Mouse (Mus musculus): ENCODE data around the gene Armcx4. TPM values are rescaled to one million over a fixed set of nuclear protein-coding genes. Genes with fewer than 3 reads are reported as not detected.

Armcx4 gene
- polyA plus RNA-seq, 1 experiment from 2014 or later: 5.0 TPM

GRCm38 (mm10) chrX:134729778-134730177 lies 43.5 kb downstream of the Armcx4 start:
- no peaks in the 10 kb centered on the region for H3K9me3 ChIP-seq (ENCODE audit: control insufficient read depth, low read length)
- no peak overlapping the region for H3K27ac ChIP-seq (ENCODE audit: low read length)
- no peaks in the 10 kb centered on the region for H3K4me1 ChIP-seq (replicated peaks; ENCODE audit: control insufficient read depth, insufficient read depth, low read length)
- no peak for ATAC-seq (ENCODE audit: low read depth)
- H3K9ac ChIP-seq (ENCODE audit: low read length): no peak overlapping the region
- WGBS: 38% methylated on average over 4 of the region's 4 CpGs
- H3K27me3 ChIP-seq (ENCODE audit: control insufficient read depth, insufficient read depth, low read depth, low read length): no peaks in the 10 kb centered on the region
- no peaks in the 10 kb centered on the region for H3K36me3 ChIP-seq (ENCODE audit: control insufficient read depth, insufficient read depth, low read length)
- no peak overlapping the region for H3K4me2 ChIP-seq (ENCODE audit: low read depth, low read length)
- no peak overlapping the region for H3K4me3 ChIP-seq (ENCODE audit: low read length)

- no peak for ATAC-seq (ENCODE audit: low read depth)
- WGBS: 93% methylated on average over 1 of the region's 1 CpGs
Measured at GRCm38 (mm10) chrX:134737796-134738195, 51.5 kb downstream of the Armcx4 start.

GRCm38 (mm10) chrX:134739160-134739559 lies 52.8 kb downstream of the Armcx4 start:
- no peaks in the 10 kb centered on the region for H3K9me3 ChIP-seq (ENCODE audit: control insufficient read depth, low read length)
- no peaks in the 10 kb centered on the region for H3K4me1 ChIP-seq (replicated peaks; ENCODE audit: control insufficient read depth, insufficient read depth, low read length)
- H3K4me2 ChIP-seq (ENCODE audit: low read depth, low read length): no peak overlapping the region
- 54% methylated on average over 4 of the region's 4 CpGs for WGBS
- H3K9ac ChIP-seq (ENCODE audit: low read length): no peak overlapping the region
- H3K27me3 ChIP-seq (ENCODE audit: control insufficient read depth, insufficient read depth, low read depth, low read length): peaks cover 2% of the 10 kb centered on the region; the same call in 1 of the 2 replicates
- H3K27ac ChIP-seq (ENCODE audit: low read length): no peak overlapping the region
- H3K36me3 ChIP-seq (ENCODE audit: control insufficient read depth, insufficient read depth, low read length): no peaks in the 10 kb centered on the region
- ATAC-seq (ENCODE audit: low read depth): no peak
- no peak overlapping the region for H3K4me3 ChIP-seq (ENCODE audit: low read length)

More at GRCm38 (mm10) chrX:134737796-134738195, 51.5 kb downstream of the Armcx4 start:
- Histone ChIP-seq H3K36me3 (ENCODE audit: control insufficient read depth, insufficient read depth, low read length) (no peaks in the 10 kb centered on the region), H3K9me3 (ENCODE audit: control insufficient read depth, low read length) (no peaks in the 10 kb centered on the region), H3K4me2 (ENCODE audit: low read depth, low read length) (no peak overlapping the region), H3K4me1 (replicated peaks; ENCODE audit: control insufficient read depth, insufficient read depth, low read length) (no peaks in the 10 kb centered on the region), H3K27me3 (ENCODE audit: control insufficient read depth, insufficient read depth, low read depth, low read length) (peaks cover 2% of the 10 kb centered on the region; the same call in 1 of the 2 replicates), H3K9ac (ENCODE audit: low read length) (no peak overlapping the region), H3K27ac (ENCODE audit: low read length) (no peak overlapping the region), H3K4me3 (ENCODE audit: low read length) (no peak overlapping the region)

GRCm38 (mm10) chrX:134741862-134742261 lies 55.5 kb downstream of the Armcx4 start:
- no peak overlapping the region for H3K4me2 ChIP-seq (ENCODE audit: low read depth, low read length)
- H3K4me3 ChIP-seq (ENCODE audit: low read length): no peak overlapping the region
- H3K9ac ChIP-seq (ENCODE audit: low read length): no peak overlapping the region
- H3K36me3 ChIP-seq (ENCODE audit: control insufficient read depth, insufficient read depth, low read length): no peaks in the 10 kb centered on the region
- WGBS: 56% methylated on average over 5 of the region's 5 CpGs
- H3K27me3 ChIP-seq (ENCODE audit: control insufficient read depth, insufficient read depth, low read depth, low read length): peaks cover 2% of the 10 kb centered on the region; the same call in 1 of the 2 replicates
- no peak overlapping the region for H3K27ac ChIP-seq (ENCODE audit: low read length)
- no peaks in the 10 kb centered on the region for H3K4me1 ChIP-seq (replicated peaks; ENCODE audit: control insufficient read depth, insufficient read depth, low read length)
- ATAC-seq (ENCODE audit: low read depth): no peak
- H3K9me3 ChIP-seq (ENCODE audit: control insufficient read depth, low read length): no peaks in the 10 kb centered on the region

Other genes starting within 250 kb of the Armcx4 start
- not detected in 2 replicates for gene Taf7l, start 210.0 kb upstream of the Armcx4 start, polyA plus RNA-seq (2015; fragmentation: Nextera tagmentation; extraction: Ambion mirVana)
- 58.2 and 58.4 TPM in 2 replicates for gene Timm8a1, start 144.7 kb upstream of the Armcx4 start, polyA plus RNA-seq (2015; fragmentation: Nextera tagmentation; extraction: Ambion mirVana)
- 1.9 and 2.1 TPM in 2 replicates for gene Btk, start 102.9 kb upstream of the Armcx4 start, polyA plus RNA-seq (2015; fragmentation: Nextera tagmentation; extraction: Ambion mirVana)
- 359 and 439 TPM in 2 replicates for gene Rpl36a, start 100.9 kb upstream of the Armcx4 start, polyA plus RNA-seq (2015; fragmentation: Nextera tagmentation; extraction: Ambion mirVana)
- 6.9 TPM in 2 replicates for gene Gla, start 85.4 kb upstream of the Armcx4 start, polyA plus RNA-seq (2015; fragmentation: Nextera tagmentation; extraction: Ambion mirVana)
- gene Hnrnph2, start 85.3 kb upstream of the Armcx4 start, polyA plus RNA-seq (2015; fragmentation: Nextera tagmentation; extraction: Ambion mirVana): 160 and 172 TPM in 2 replicates
- gene Armcx1, start 31.4 kb downstream of the Armcx4 start, polyA plus RNA-seq (2015; fragmentation: Nextera tagmentation; extraction: Ambion mirVana): 52.7 and 54.0 TPM in 2 replicates
- 17.0 and 19.6 TPM in 2 replicates for gene Armcx6, start 64.9 kb downstream of the Armcx4 start, polyA plus RNA-seq (2015; fragmentation: Nextera tagmentation; extraction: Ambion mirVana)
- 72.4 and 75.8 TPM in 2 replicates for gene Armcx3, start 70.1 kb downstream of the Armcx4 start, polyA plus RNA-seq (2015; fragmentation: Nextera tagmentation; extraction: Ambion mirVana)
- 64.3 and 70.9 TPM in 2 replicates for gene Armcx2, start 122.7 kb downstream of the Armcx4 start, polyA plus RNA-seq (2015; fragmentation: Nextera tagmentation; extraction: Ambion mirVana)